Mouse (Mus musculus): ENCODE measurements around the gene Fam111a. TPM values are rescaled to one million over a fixed set of nuclear protein-coding genes. Genes with fewer than 3 reads are reported as not detected.

Fam111a gene
- 41.9 TPM for polyA plus RNA-seq (2014; fragmentation: Illumina TruSeq; extraction: RNeasy Lipid Tissue Mini Kit (QIAGEN cat#74804); ENCODE audit: low read depth, low replicate concordance)

GRCm38 (mm10) chr19:12545440-12545839, at the start of gene Fam111a:
Fam111a (plus strand) TSS chr19:12545740.

GRCm38 (mm10) chr19:12501370-12502347, 43.9 kb upstream of the Fam111a start, which contains the start of gene Dtx4:
Dtx4 (minus strand) TSS chr19:12501454.

GRCm38 (mm10) chr19:12599674-12600073, 54.1 kb downstream of the Fam111a start, which contains the start of gene Gm4952:
Gm4952 (plus strand) TSS chr19:12599974.

GRCm38 (mm10) chr19:12633176-12633575, 87.6 kb downstream of the Fam111a start, which contains the start of gene Glyat:
Glyat (plus strand) TSS chr19:12633308.

Other genes starting within 250 kb of the Fam111a start
- gene Olfr1436, start 246.6 kb upstream of the Fam111a start, polyA plus RNA-seq (2014; fragmentation: Illumina TruSeq; extraction: RNeasy Lipid Tissue Mini Kit (QIAGEN cat#74804); ENCODE audit: low read depth, low replicate concordance), result not detected
- gene Olfr1437, start 220.6 kb upstream of the Fam111a start, polyA plus RNA-seq (2014; fragmentation: Illumina TruSeq; extraction: RNeasy Lipid Tissue Mini Kit (QIAGEN cat#74804); ENCODE audit: low read depth, low replicate concordance), result not detected
- gene Olfr1438-ps1, start 209.8 kb upstream of the Fam111a start, polyA plus RNA-seq (2014; fragmentation: Illumina TruSeq; extraction: RNeasy Lipid Tissue Mini Kit (QIAGEN cat#74804); ENCODE audit: low read depth, low replicate concordance), result not detected
- gene Olfr1440, start 158.5 kb upstream of the Fam111a start, polyA plus RNA-seq (2014; fragmentation: Illumina TruSeq; extraction: RNeasy Lipid Tissue Mini Kit (QIAGEN cat#74804); ENCODE audit: low read depth, low replicate concordance), result not detected
- gene Olfr1441, start 128.3 kb upstream of the Fam111a start, polyA plus RNA-seq (2014; fragmentation: Illumina TruSeq; extraction: RNeasy Lipid Tissue Mini Kit (QIAGEN cat#74804); ENCODE audit: low read depth, low replicate concordance), result not detected
- gene Pfpl, start 117.8 kb upstream of the Fam111a start, polyA plus RNA-seq (2014; fragmentation: Illumina TruSeq; extraction: RNeasy Lipid Tissue Mini Kit (QIAGEN cat#74804); ENCODE audit: low read depth, low replicate concordance), result not detected
- gene Mpeg1, start 85.0 kb upstream of the Fam111a start, polyA plus RNA-seq (2014; fragmentation: Illumina TruSeq; extraction: RNeasy Lipid Tissue Mini Kit (QIAGEN cat#74804); ENCODE audit: low read depth, low replicate concordance), result 42.2 TPM
- 12.0 TPM for gene Dtx4, start 44.3 kb upstream of the Fam111a start, polyA plus RNA-seq (2014; fragmentation: Illumina TruSeq; extraction: RNeasy Lipid Tissue Mini Kit (QIAGEN cat#74804); ENCODE audit: low read depth, low replicate concordance)
- gene Gm4952, start 54.2 kb downstream of the Fam111a start, polyA plus RNA-seq (2014; fragmentation: Illumina TruSeq; extraction: RNeasy Lipid Tissue Mini Kit (QIAGEN cat#74804); ENCODE audit: low read depth, low replicate concordance), result 0.85 TPM
- not detected for gene Glyat, start 87.6 kb downstream of the Fam111a start, polyA plus RNA-seq (2014; fragmentation: Illumina TruSeq; extraction: RNeasy Lipid Tissue Mini Kit (QIAGEN cat#74804); ENCODE audit: low read depth, low replicate concordance)
- gene Olfr1442, start 124.7 kb downstream of the Fam111a start, polyA plus RNA-seq (2014; fragmentation: Illumina TruSeq; extraction: RNeasy Lipid Tissue Mini Kit (QIAGEN cat#74804); ENCODE audit: low read depth, low replicate concordance), result not detected
- gene Olfr1443, start 132.4 kb downstream of the Fam111a start, polyA plus RNA-seq (2014; fragmentation: Illumina TruSeq; extraction: RNeasy Lipid Tissue Mini Kit (QIAGEN cat#74804); ENCODE audit: low read depth, low replicate concordance), result not detected
- not detected for gene Keg1, start 150.0 kb downstream of the Fam111a start, polyA plus RNA-seq (2014; fragmentation: Illumina TruSeq; extraction: RNeasy Lipid Tissue Mini Kit (QIAGEN cat#74804); ENCODE audit: low read depth, low replicate concordance)
- gene Cntf, start 219.9 kb downstream of the Fam111a start, polyA plus RNA-seq (2014; fragmentation: Illumina TruSeq; extraction: RNeasy Lipid Tissue Mini Kit (QIAGEN cat#74804); ENCODE audit: low read depth, low replicate concordance), result 2.2 TPM